Mouse (Mus musculus): ENCODE results near the gene Pip5k1c.

Gene Pip5k1c

GRCm38 (mm10) chr10:81366477-81367206 lies 73.9 kb downstream of the Pip5k1c start:
- no peak for DNase-seq (ENCODE audit: low spot score in 2 of 2)

- DNase-seq (ENCODE audit: low spot score in 2 of 2) = no peak
Measured at GRCm38 (mm10) chr10:81367207-81367495, 74.4 kb downstream of the Pip5k1c start.

Measured in right cerebral cortex, postnatal 10 days (tissue).